Mouse (Mus musculus): ENCODE measurements around the gene Rpl11. TPM values are rescaled to one million over a fixed set of nuclear protein-coding genes. Genes with fewer than 3 reads are reported as not detected.
"Not testable (repeated sequence)": the region's sequence is repeated elsewhere in the genome, so short reads cannot be mapped to it uniquely, and the experiment has no call there.

Rpl11 gene
- total RNA-seq (2015; ENCODE audit: low replicate concordance), result 337 and 379 TPM in 2 replicates
- 133 and 171 TPM in 2 replicates for total RNA-seq (2017; ENCODE audit: low replicate concordance)

- peak; percentile 99 for ATAC-seq (replicated peaks; ENCODE audit: low FRiP score, poor library complexity, severe bottlenecking)
Measured at GRCm38 (mm10) chr4:136053247-136053596, at the start of gene Rpl11. Rpl11 (minus strand) TSS chr4:136053428.

GRCm38 (mm10) chr4:136101753-136102152 is 48.5 kb upstream of the Rpl11 start:
- not testable (repeated sequence) for ATAC-seq (replicated peaks; ENCODE audit: low FRiP score, poor library complexity, severe bottlenecking)

- no peak for ATAC-seq (replicated peaks; ENCODE audit: low FRiP score, poor library complexity, severe bottlenecking)
Measured at GRCm38 (mm10) chr4:136100396-136101070, 47.3 kb upstream of the Rpl11 start.

GRCm38 (mm10) chr4:136098446-136098845 is 45.2 kb upstream of the Rpl11 start:
- ATAC-seq (replicated peaks; ENCODE audit: low FRiP score, poor library complexity, severe bottlenecking), result no peak

- no peak for ATAC-seq (replicated peaks; ENCODE audit: low FRiP score, poor library complexity, severe bottlenecking)
Measured at GRCm38 (mm10) chr4:136096446-136097113, 43.4 kb upstream of the Rpl11 start.

- ATAC-seq (replicated peaks; ENCODE audit: low FRiP score, poor library complexity, severe bottlenecking), result no peak
Measured at GRCm38 (mm10) chr4:136095490-136096105, 42.4 kb upstream of the Rpl11 start.

GRCm38 (mm10) chr4:136094519-136095219 is 41.4 kb upstream of the Rpl11 start:
- ATAC-seq (replicated peaks; ENCODE audit: low FRiP score, poor library complexity, severe bottlenecking), result no peak

- no peak for ATAC-seq (replicated peaks; ENCODE audit: low FRiP score, poor library complexity, severe bottlenecking)
Measured at GRCm38 (mm10) chr4:136092498-136092897, 39.3 kb upstream of the Rpl11 start.

- no peak for ATAC-seq (replicated peaks; ENCODE audit: low FRiP score, poor library complexity, severe bottlenecking)
Measured at GRCm38 (mm10) chr4:136091346-136091745, 38.1 kb upstream of the Rpl11 start.

- ATAC-seq (replicated peaks; ENCODE audit: low FRiP score, poor library complexity, severe bottlenecking), result no peak
Measured at GRCm38 (mm10) chr4:136089748-136090583, 36.7 kb upstream of the Rpl11 start.

GRCm38 (mm10) chr4:136088971-136089747 is 35.9 kb upstream of the Rpl11 start:
- ATAC-seq (replicated peaks; ENCODE audit: low FRiP score, poor library complexity, severe bottlenecking), result no peak

GRCm38 (mm10) chr4:136088364-136088763 is 35.1 kb upstream of the Rpl11 start:
- no peak for ATAC-seq (replicated peaks; ENCODE audit: low FRiP score, poor library complexity, severe bottlenecking)

- no peak for ATAC-seq (replicated peaks; ENCODE audit: low FRiP score, poor library complexity, severe bottlenecking)
Measured at GRCm38 (mm10) chr4:136087261-136087660, 34.0 kb upstream of the Rpl11 start.

- no peak for ATAC-seq (replicated peaks; ENCODE audit: low FRiP score, poor library complexity, severe bottlenecking)
Measured at GRCm38 (mm10) chr4:136084840-136085239, 31.6 kb upstream of the Rpl11 start.

GRCm38 (mm10) chr4:136083269-136084105 is 30.3 kb upstream of the Rpl11 start:
- ATAC-seq (replicated peaks; ENCODE audit: low FRiP score, poor library complexity, severe bottlenecking), result no peak

- no peak for ATAC-seq (replicated peaks; ENCODE audit: low FRiP score, poor library complexity, severe bottlenecking)
Measured at GRCm38 (mm10) chr4:136081729-136082128, 28.5 kb upstream of the Rpl11 start.

GRCm38 (mm10) chr4:136078649-136079048 is 25.4 kb upstream of the Rpl11 start:
- no peak for ATAC-seq (replicated peaks; ENCODE audit: low FRiP score, poor library complexity, severe bottlenecking)
